Mouse (Mus musculus) kidney, adult 11 months (tissue): ENCODE measurements at regions not wholly inside any gene's neighbourhood (a gene's known extent, or its start where the extent isn't known, plus 50 kb on each side); places are given as distances from the start of the nearest gene placed in this dataset.
"Not testable (repeated sequence)": the region's sequence is repeated elsewhere in the genome, so short reads cannot be mapped to it uniquely, and the experiment has no call there.

Experiments
- DNase-seq: peaks from one replicate; pipeline ENCODE4 v3.0.0; 2022

- no peak for DNase-seq
Measured at GRCm38 (mm10) chr12:46395245-46395644, 423.5 kb downstream of the Nova1 start.

- no peak for DNase-seq
Measured at GRCm38 (mm10) chr12:46393769-46394168, 425.0 kb downstream of the Nova1 start.

GRCm38 (mm10) chr12:46378914-46379313 is 439.8 kb downstream of the Nova1 start:
- no peak for DNase-seq

GRCm38 (mm10) chr12:46371747-46372146 is 447.0 kb downstream of the Nova1 start:
- DNase-seq: no peak

- no peak for DNase-seq
Measured at GRCm38 (mm10) chr12:46333376-46333775, 485.4 kb downstream of the Nova1 start.

- DNase-seq: no peak
Measured at GRCm38 (mm10) chr12:46327865-46328264, 490.9 kb downstream of the Nova1 start.

- no peak for DNase-seq
Measured at GRCm38 (mm10) chr12:46323276-46323675, 495.5 kb downstream of the Nova1 start.

- no peak for DNase-seq
Measured at GRCm38 (mm10) chr12:46303136-46303797, 515.5 kb downstream of the Nova1 start.

- DNase-seq: no peak
Measured at GRCm38 (mm10) chr12:46298926-46299325, 519.8 kb downstream of the Nova1 start.

GRCm38 (mm10) chr12:46284519-46284918 is 534.2 kb downstream of the Nova1 start:
- no peak for DNase-seq

GRCm38 (mm10) chr12:46248402-46249018 is 570.2 kb downstream of the Nova1 start:
- DNase-seq: no peak

GRCm38 (mm10) chr12:46244925-46245324 is 573.8 kb downstream of the Nova1 start:
- no peak for DNase-seq

- no peak for DNase-seq
Measured at GRCm38 (mm10) chr12:46232359-46232758, 586.4 kb downstream of the Nova1 start.

GRCm38 (mm10) chr12:46215328-46215727 is 603.4 kb downstream of the Nova1 start:
- not testable (repeated sequence) for DNase-seq

GRCm38 (mm10) chr12:46199076-46199475 is 619.7 kb downstream of the Nova1 start:
- DNase-seq: no peak

GRCm38 (mm10) chr12:46197482-46198101 is 621.1 kb downstream of the Nova1 start:
- no peak for DNase-seq

- no peak for DNase-seq
Measured at GRCm38 (mm10) chr12:46194173-46194572, 624.6 kb downstream of the Nova1 start.
